Mouse (Mus musculus): ENCODE results near the gene Cdv3.

Cdv3 gene

GRCm38 (mm10) chr9:103365290-103366247 is at the start of gene Cdv3:
Gene Cdv3 (minus strand): TSS chr9:103365840.
- DNase-seq (ENCODE audit: low read depth, low spot score), result peak; percentile 99

GRCm38 (mm10) chr9:103413457-103413856 is 47.8 kb upstream of the Cdv3 start:
- no peak for DNase-seq (ENCODE audit: low read depth, low spot score)

- no peak for DNase-seq (ENCODE audit: low read depth, low spot score)
Measured at GRCm38 (mm10) chr9:103409119-103409518, 43.5 kb upstream of the Cdv3 start.

- DNase-seq (ENCODE audit: low read depth, low spot score), result no peak
Measured at GRCm38 (mm10) chr9:103408136-103408777, 42.6 kb upstream of the Cdv3 start.

- DNase-seq (ENCODE audit: low read depth, low spot score), result no peak
Measured at GRCm38 (mm10) chr9:103403331-103403973, 37.8 kb upstream of the Cdv3 start.

- DNase-seq (ENCODE audit: low read depth, low spot score), result peak; percentile 23
Measured at GRCm38 (mm10) chr9:103398509-103399157, 33.0 kb upstream of the Cdv3 start.

- DNase-seq (ENCODE audit: low read depth, low spot score), result no peak
Measured at GRCm38 (mm10) chr9:103393256-103393655, 27.6 kb upstream of the Cdv3 start.

GRCm38 (mm10) chr9:103391796-103392372 is 26.2 kb upstream of the Cdv3 start:
- no peak for DNase-seq (ENCODE audit: low read depth, low spot score)

- no peak for DNase-seq (ENCODE audit: low read depth, low spot score)
Measured at GRCm38 (mm10) chr9:103389261-103389660, 23.6 kb upstream of the Cdv3 start.

- DNase-seq (ENCODE audit: low read depth, low spot score), result no peak
Measured at GRCm38 (mm10) chr9:103387011-103387653, 21.5 kb upstream of the Cdv3 start.

GRCm38 (mm10) chr9:103386573-103386972 is 20.9 kb upstream of the Cdv3 start:
- DNase-seq (ENCODE audit: low read depth, low spot score), result no peak

- no peak for DNase-seq (ENCODE audit: low read depth, low spot score)
Measured at GRCm38 (mm10) chr9:103385600-103385999, 20.0 kb upstream of the Cdv3 start.

GRCm38 (mm10) chr9:103384141-103384796 is 18.6 kb upstream of the Cdv3 start:
- DNase-seq (ENCODE audit: low read depth, low spot score), result no peak

GRCm38 (mm10) chr9:103383576-103383975 is 17.9 kb upstream of the Cdv3 start:
- no peak for DNase-seq (ENCODE audit: low read depth, low spot score)

- DNase-seq (ENCODE audit: low read depth, low spot score), result no peak
Measured at GRCm38 (mm10) chr9:103382989-103383388, 17.3 kb upstream of the Cdv3 start.

GRCm38 (mm10) chr9:103380566-103380965 is 14.9 kb upstream of the Cdv3 start:
- no peak for DNase-seq (ENCODE audit: low read depth, low spot score)

- DNase-seq (ENCODE audit: low read depth, low spot score), result no peak
Measured at GRCm38 (mm10) chr9:103379199-103379598, 13.6 kb upstream of the Cdv3 start.

GRCm38 (mm10) chr9:103378686-103379085 is 13.0 kb upstream of the Cdv3 start:
- no peak for DNase-seq (ENCODE audit: low read depth, low spot score)

- DNase-seq (ENCODE audit: low read depth, low spot score), result no peak
Measured at GRCm38 (mm10) chr9:103376346-103377320, 11.0 kb upstream of the Cdv3 start.
